Mouse (Mus musculus) adrenal gland, postnatal 10 days (tissue): ENCODE data around the gene Shf. TPM values are rescaled to one million over a fixed set of nuclear protein-coding genes. Genes with fewer than 3 reads are reported as not detected.
A peak's percentile ranks its signal among the peaks of the same experiment; 100 is the strongest.
"Not testable (repeated sequence)": the region's sequence is repeated elsewhere in the genome, so short reads cannot be mapped to it uniquely, and the experiment has no call there.

ENCODE experiments used
- DNase-seq: peaks from one replicate; pipeline ENCODE4 v3.0.0; 2021; ENCODE audit warnings: mixed read lengths
- total RNA-seq, 2 experiments: library from RNA; stranded (reverse); gene quantifications; 2 replicates each; pipeline ENCODE4 v1.2.3; 2021

Shf gene
- total RNA-seq, 2 experiments from 2014 or later = 16.7 to 23.7 TPM

DNA sequence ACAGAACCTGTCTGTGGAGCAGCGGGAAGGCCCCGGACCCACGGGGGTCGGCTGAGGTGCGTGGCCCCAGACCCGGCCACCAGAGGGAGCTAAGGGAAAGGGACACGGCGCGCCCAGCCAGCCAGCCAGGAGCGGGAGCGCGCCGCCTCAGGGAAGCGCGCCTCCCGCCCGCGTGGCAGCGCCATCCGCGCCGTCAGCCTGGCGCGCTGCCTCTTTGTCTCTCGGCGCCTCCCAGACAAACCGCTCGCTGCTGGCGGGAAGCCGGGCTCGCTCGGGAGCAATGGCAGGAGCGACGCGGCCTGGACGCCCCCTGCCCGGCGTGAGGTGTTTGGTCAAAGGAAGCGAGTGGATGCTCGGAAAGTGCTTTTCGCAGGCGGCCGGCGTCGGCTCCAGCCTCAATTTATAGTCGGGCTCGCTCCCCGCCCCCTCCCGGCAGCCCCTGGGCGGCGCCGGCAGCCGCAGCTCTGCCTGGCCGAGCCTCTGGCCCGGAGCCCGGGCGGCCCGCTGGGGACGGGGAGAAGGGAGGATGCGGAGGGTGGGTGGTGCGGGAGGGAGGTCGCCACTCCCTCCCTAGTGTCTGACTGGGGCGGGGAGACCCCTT, 20.3 kb downstream of the Shf start:
- peak; percentile 93 for DNase-seq

DNA sequence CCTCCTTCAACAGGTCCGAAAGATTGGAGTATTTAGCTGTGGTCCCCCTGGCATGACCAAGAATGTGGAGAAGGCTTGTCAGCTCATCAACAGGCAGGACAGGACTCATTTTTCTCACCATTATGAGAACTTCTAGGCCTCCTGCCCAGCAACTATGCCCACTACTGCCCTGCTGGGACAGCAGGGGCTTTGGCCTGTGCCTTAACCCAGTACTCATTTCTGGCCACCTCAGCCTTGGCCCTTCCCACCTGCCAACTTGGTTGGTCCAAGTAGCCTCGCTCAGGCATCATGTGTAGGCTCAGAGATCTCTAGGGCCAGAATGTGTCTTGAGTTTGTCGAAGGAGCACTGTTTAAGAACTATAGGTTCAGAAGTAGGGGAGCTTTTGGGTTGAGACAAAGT, 21.7 kb downstream of the Shf start:
- no peak for DNase-seq

DNA sequence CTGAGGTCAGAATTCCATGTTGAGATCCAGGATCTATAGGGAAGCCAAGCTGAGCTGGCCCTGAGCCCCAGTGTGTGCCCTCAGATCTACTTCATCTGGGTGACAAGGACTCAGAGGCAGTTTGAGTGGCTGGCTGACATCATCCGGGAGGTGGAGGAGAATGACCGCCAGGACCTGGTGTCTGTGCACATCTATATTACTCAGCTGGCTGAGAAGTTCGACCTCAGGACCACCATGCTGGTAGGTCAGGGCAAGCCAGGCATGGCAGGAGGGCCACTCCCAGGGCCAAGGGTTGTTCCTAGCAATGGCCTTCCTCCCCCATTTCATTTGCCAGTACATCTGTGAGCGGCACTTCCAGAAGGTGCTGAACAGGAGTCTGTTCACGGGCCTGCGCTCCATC, 22.8 kb downstream of the Shf start:
- DNase-seq = not testable (repeated sequence)

DNA sequence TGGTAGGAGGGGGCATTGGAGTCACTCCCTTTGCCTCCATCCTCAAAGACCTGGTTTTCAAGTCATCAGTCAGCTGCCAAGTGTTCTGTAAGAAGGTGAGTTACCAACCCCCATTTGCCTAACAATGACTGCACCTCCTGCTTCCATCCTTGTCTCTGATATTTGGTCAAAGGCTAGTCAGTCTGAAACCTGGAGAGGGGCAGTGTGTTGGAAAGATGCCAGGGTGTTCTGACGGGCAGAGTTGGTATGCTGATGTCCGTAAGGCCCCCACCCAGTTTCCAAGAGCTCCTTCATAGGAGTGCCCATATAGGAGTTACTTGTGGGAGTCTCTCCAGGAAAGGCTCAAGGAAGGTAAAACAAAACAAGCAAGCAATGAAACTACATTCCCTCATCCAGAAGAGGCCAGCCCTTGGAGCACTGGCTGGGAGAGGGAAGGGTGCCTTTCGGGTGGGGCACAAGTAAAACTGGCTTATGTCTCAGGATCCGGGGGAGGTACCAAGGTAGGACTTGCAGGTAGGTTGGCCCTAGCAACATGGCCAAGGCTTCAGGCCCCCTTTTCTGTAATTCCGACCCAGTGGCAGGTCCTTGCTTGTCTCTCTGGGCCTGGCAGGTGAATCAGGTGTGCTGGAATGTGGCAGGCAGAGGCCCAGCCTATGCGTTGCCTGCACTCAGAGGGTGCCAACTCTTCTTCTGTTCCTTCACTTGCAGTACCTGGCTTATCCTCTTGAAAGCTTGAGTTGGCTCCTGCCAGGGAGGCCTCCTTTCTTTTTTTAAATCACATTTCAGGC, 23.7 kb downstream of the Shf start:
- DNase-seq = no peak

DNA sequence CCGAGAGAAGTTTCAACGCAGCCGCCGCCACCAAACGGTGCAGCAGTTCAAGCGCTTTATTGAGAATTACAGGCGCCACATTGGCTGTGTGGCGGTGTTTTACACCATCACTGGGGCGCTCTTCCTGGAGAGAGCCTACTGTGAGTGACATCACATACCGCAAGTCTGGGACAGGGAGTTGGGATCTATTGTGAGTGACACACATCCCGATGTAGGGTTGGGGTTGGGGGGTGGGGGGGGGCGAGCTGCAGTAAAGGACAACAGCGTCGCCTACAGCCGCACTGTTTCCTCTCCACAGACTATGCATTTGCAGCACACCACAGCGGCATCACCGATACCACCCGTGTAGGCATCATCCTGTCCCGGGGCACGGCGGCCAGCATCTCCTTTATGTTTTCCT, 31.7 kb downstream of the Shf start:
- no peak for DNase-seq

DNA sequence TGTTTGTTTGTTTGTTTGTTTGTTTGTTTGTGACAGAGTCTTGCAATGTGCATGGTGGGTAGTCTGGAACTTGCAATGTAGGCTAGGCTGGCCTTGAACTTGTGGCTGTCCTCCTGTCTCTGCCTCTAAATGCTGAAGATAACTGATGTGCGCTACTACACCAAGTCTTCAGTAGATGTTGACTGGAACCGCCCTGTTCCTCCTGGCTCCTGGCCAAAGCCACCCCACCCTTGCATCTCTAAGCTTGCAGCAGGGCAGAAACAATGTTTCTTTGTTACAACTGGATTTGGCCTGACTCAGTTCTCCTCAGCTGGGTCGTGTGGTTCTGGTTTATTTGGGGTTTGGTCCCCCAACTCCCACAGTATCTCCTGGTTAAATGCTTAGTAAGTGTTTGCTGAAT, 34.8 kb downstream of the Shf start:
- peak; percentile 10 for DNase-seq

DNA sequence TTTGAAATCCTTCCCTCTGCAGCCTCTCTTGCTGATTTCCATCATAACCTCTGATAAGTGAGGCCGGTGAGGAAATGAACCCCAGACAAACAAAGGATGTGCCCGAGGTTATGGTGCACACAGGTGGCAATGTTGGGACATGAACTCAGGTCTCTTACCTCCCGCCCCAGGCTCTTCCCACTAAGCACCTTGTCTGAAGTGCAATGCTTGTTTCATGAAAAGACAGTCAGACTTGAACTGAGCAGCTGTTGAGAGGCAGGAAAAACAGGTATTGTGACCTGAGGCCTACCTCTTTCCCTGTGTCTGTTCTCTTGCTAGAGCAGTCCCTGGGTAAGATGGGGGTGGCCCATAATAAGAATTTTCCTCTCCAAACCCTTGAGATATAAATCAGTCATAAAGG, 36.7 kb downstream of the Shf start:
- no peak for DNase-seq

DNA sequence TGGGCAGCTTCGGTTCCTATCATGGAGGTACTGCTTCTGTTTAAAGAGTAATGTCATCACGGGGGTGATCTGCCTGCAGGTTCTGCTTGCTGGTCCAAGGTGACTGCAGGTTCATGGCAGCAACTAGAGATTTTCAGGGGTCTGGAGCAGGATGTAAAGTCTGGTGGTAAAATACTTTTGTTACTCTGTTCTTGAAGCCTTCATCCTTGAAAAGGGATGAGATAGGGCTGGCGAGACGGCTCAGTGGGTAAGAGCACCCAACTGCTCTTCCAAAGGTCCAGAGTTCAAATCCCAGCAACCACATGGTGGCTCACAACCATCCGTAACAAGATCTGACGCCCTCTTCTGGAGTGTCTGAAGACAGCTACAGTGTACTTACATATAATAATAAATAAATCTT, 38.6 kb downstream of the Shf start:
- not testable (repeated sequence) for DNase-seq

DNA sequence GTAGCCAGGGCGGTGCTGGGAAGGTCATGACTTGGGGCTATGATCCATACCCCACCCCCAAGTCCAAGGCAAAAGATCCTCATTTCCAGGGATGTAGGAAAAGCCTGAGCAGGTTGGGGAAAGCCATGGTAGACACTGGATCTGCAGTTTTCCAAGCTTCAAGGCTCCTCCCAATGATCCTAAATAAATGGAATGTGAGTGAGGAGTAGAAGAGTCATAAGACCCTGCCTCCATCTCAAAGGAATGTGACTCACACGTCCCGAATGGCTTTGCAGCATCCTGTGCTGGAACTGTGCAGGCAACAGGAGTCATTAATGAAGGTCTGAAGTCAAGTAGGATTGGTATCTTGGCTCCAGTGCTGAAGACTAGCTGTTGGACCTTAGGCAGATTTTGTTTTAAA, 41.0 kb downstream of the Shf start:
- DNase-seq = no peak

DNA sequence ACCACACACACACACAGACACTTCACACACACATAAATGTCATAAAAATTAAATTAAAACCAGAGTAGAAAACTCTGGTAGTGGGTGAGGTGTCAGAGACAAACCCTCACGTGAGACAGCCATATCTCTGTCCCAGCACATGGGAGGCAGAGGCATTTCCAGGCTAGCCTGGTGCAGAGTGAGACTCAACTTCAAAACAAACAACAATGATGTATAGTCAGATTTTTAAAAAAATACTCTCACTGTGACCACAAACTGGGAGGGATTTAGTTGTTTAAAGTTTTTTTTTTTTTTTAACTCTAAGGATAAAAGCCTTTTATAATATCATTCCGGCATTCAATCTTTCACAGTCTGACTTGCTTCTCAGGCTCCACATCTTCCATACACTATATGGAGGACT, 43.6 kb downstream of the Shf start:
- no peak for DNase-seq

DNA sequence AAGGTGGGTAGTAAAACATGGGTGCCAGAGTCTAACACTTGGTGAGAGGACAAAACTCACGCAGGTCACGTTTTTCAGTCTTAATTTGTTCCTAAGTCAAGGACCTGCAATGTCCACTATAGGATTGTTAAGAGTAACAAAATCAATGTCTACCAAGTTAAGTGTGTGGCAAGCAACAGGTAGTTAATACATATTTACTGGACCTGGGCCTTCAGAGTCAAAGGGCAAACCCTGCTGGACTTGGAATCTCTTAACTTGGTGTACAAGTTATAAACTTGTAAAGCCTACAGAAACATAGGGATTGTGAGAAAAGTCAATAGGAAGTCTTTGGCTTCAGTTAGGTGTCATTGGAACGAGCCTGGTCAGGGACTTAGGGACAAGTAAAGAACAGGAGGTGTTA, 44.4 kb downstream of the Shf start:
- no peak for DNase-seq

DNA sequence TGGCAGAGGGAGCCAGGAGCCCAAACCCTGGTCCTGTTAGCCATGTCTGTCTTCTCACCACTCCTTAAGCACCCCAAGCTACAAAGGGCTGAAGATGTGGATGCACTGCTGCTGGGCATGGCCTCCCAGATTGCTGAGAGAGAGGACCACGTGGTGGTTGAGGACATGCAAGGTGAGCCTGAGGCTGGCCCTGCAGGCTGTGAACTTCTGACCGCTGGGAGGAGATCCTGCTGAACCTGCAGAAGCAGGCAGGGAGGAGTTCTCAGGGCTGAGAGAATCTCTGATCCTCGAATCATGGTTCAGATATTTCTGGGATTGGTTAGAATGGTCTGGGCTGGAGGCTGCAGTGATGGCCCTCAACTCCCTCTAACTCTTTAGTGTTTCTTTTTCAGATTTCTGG, 45.0 kb downstream of the Shf start:
- no peak for DNase-seq

DNA sequence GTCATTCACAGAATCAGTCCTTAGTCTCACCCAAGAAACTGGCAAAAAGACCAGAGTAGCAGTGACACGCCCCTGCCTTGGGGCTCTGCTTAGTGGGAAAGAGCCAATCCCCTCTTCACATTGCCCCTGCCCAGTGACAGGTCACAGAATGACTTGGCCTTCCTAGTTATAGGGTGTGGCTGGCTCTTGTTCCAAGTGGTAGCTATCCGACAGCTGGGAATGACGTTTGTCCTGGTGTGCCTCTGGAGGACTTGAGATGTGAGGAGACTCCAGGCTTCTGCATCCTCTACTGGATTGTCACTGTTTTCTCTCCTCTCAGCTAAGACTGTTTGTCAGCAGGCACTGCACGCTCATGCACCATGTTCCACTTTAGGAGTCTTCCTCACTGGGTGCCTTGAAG, 51.6 kb downstream of the Shf start:
- no peak for DNase-seq

DNA sequence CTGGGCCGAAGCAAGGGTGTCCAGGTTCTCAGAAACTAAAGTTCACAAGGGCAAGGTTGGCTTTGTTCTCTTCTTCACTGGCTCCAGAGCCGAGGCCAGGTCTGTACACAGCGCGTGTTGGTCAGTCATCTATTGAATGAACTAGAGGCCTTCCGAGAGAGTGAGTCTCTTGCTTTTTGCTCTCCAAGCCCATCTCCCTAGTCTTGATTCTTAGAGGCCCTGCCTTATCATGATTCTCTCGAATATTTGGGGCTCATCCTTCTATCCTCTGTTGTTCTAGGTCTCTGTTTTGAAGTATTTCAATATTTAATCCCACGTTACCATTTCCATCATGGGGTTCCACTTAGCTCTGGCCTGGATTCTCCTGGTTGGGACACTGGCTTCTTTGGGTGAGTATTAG, 53.6 kb downstream of the Shf start, which contains the start of gene Duox1:
Gene Duox1, plus strand, starts transcription at position 301 of the 400 bp plus-strand sequence.
- no peak for DNase-seq

DNA sequence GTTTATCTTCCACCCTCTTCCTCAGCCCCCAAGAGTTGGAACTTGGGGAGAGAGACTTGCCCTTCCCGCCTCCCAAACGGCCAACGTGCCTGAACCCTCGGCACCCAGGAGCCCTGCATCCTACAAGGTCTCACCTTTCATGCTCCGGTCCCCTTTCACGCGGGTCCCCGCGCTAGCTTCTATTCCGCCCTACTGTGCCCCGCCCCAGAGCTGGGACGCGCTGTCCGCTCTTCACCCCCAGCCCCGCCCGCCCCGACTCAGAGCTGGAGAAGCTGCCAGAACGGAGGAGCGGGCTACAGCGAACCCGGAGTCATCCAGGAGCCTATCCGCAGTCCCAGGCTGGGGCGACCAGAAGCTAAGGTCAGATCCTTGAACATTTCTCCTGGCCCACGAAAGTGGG, 55.4 kb downstream of the Shf start, which contains the start of gene Duoxa1:
Gene Duoxa1, minus strand, starts transcription at position 195 of the 400 bp plus-strand sequence.
- DNase-seq = no peak

DNA sequence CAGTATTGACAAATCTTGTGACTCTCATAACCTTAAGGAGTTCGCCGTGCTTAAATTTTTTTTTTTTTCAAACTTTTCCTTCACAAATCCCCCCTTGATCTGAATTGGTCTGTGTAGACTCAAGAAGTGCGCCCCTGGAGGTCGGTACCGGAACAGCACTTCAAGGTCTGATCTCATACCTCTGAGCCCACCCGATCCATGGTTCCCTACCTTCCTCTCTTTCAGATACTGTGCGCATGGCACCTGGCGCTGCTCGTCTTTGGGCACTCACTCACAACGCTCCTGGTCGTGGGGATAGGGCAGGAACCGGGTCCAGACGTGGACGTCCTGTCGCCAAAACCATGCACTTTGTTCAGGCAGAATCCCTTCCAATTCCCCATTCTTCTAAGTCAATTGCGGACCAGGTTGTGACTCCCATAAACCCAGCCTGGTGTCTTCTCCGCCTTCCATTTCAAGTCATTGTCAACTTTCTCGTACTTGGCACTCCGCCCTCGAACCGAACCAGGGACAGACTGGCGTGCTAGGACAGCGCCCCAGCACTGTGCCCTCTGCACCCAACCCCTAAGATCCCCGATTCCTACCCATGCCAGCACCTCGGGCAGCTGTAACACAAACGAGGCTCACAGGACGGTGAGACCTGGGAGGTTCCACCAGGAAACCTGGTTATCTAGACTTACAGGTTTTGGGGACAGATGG, 56.1 kb downstream of the Shf start:
- peak; percentile 67 for DNase-seq

DNA sequence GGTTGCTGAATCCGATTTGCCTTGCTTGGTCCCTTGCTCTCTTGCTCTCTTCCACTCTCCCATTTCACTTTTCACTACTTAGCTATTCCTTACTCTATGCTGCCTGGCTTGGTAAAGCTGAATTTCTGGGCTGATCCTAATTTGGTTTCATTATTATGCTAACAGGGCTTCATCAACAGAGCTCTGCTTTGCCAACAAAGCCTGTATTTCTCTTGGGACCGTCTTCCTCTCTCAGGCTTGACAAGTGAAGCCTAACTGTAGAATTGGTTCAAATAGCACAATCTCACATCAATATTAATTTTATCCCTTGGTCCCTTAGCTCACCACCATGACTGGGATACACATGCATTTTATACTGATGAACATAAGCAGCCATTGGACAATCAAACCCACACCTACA, 57.4 kb downstream of the Shf start:
- no peak for DNase-seq

DNA sequence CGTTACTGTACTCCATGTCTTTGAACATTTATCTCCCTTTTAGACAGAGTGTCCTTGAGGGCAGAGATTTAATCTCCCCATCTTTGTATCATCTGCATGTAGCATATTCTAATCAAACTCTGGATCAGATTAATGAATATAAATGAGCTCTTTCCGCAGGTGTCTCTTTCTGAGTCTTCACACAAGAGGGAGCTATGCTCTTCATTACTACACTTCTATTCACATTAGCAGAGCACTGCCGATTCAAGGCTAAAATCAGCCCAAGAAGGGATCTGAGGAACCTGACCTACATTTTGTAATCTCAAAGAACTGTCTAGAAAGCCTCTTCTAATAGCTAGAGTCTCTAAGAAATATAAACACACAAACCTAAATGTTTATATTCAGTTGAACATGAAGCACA, 59.3 kb downstream of the Shf start:
- DNase-seq = no peak

DNA sequence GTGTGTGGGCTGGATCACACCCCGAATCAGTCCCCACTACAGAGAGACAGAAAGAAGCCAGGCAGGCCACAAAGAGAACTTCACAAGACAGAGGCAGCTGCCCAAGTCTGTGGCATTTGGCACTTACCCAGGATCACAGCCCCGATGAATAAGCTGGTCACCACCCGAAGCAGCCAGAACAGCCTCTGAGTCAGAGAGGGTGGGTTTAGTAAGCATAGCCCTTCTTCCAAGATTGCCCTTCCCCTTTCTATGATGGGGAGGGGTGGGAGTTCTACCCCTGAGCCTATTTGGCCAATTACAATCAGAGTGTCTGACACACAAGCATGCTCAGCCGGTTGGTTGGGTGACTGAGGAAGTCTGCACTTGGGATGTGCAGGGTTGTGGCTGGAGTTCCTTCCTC, 62.8 kb downstream of the Shf start:
- peak; percentile 63 for DNase-seq

DNA sequence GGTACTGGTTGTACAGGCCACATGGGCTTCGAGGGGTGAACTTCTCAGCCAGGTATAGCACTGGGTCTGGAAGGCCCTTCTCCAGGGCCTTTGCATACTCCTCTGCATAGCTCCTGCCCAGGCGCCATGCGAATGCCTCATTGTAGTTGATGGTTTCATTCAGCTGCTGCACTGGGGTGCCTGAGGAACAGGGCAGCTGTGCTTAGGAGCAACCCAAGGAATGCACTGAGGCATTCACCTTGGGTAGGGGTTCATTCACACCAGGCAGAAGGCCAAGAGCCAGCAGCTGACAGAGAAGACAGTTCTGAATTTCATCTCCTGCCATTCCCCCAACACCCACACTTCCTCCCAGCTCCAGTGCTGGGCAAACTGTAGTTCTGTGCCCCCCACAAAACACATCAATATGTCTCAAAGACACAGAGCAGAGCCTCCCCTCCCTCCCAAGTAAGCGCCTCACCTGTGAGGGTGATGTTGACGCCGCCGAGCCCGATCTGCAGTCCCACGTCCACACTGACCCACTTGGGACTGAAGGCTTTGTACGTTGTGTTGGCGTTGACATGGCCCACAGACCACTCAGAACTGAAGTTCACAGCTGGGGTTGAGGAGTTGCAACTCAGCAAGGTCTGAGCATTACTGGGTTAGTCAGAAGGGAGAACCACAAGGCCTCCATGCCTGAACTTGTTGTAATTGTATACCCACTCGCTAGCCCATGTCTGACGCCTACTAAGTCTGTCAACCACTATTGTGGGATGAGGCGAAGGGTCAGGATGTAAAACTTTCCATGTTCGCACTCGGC, 63.7 kb downstream of the Shf start:
- no peak for DNase-seq

DNA sequence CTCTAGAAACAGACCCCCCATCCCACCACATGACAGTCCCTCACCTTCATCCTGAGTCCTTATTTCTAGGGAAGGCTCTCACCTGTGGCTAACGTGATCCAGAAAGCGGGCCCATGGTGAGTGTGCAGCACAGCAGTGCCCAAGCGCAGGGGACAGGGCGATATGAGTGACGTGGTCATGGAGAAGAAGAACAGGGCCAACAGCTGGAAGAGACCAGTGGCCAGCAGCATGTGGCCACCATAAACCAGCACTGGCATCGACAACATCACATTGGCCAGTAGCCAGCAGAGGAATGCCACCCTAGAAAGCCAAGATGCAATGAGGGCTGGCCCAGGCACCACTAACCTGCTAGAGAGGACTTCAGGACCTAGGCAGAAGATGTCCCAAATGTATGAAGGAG, 64.4 kb downstream of the Shf start:
- no peak for DNase-seq

DNA sequence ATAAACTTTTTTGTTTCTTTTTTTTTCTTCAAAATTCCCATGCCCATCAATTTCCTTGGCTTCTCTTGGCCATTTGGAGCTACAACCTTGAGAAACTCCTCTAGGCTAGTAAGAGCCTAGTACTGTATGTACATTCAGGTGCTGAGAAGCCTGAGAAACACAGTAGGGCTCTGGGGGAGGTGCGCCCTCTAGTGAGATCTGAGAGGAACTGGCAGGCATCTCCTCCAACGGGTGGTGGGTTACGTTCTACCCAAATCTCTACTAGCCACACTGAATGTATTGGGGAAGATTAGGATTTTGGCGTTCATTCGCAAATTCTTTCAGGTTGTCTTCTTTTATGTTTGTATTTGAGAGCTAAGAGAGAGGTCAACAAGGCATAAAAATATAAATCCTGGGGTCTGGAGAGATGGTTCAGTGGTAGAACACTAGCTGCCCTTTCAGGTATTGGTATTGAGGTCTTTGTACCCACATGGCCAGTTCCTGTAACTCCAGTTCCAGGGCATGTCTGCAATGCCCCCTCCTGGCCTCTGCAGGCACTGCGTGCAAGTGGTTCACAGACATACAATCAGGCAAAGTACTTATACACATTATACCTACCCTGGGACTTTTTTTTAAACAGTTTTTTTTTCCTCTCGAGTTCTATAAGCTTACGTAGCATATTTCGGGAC, 66.3 kb downstream of the Shf start:
- DNase-seq = peak; percentile 74
